Mouse (Mus musculus): Measurements from ENCODE around the gene Tfdp2. TPM values are rescaled to one million over a fixed set of nuclear protein-coding genes. Genes with fewer than 3 reads are reported as not detected.

Tfdp2 gene
- polyA plus RNA-seq, 1 experiment from 2014 or later = 100 TPM

- no peaks in the 10 kb centered on the region for H3K27me3 ChIP-seq
- ATAC-seq (ENCODE audit: insufficient read depth) = peak; percentile 57; the same call in 1 of the 2 replicates
- no peak overlapping the region for H3K9ac ChIP-seq
- H3K4me2 ChIP-seq = no peak overlapping the region; the same call in 1 of the 2 replicates
- no peak overlapping the region for H3K27ac ChIP-seq (replicated peaks)
- no peaks in the 10 kb centered on the region for H3K9me3 ChIP-seq (replicated peaks)
- H3K4me1 ChIP-seq (replicated peaks) = peaks cover 9% of the 10 kb centered on the region; the same call in 1 of the 2 replicates
- H3K36me3 ChIP-seq (replicated peaks) = no peaks in the 10 kb centered on the region
- H3K4me3 ChIP-seq (replicated peaks) = no peak overlapping the region
These were observed 32.2 kb downstream of the Tfdp2 start for GRCm38 (mm10) chr9:96228285-96228684.

- H3K27ac ChIP-seq (replicated peaks) = no peak overlapping the region
- WGBS (ENCODE audit: insufficient replicate concordance) = 74% methylated on average over 2 of the region's 2 CpGs
- H3K9ac ChIP-seq = no peak overlapping the region
- no peak overlapping the region for H3K4me3 ChIP-seq (replicated peaks)
- no peak overlapping the region for H3K4me2 ChIP-seq
- no peaks in the 10 kb centered on the region for H3K9me3 ChIP-seq (replicated peaks)
- no peaks in the 10 kb centered on the region for H3K27me3 ChIP-seq
- ATAC-seq (ENCODE audit: insufficient read depth) = no peak
- peaks cover 9% of the 10 kb centered on the region; the same call in 1 of the 2 replicates for H3K4me1 ChIP-seq (replicated peaks)
- no peaks in the 10 kb centered on the region for H3K36me3 ChIP-seq (replicated peaks)
These were observed 34.2 kb downstream of the Tfdp2 start for GRCm38 (mm10) chr9:96230271-96230670.

GRCm38 (mm10) chr9:96235477-96235876 is 39.4 kb downstream of the Tfdp2 start:
- Histone ChIP-seq H3K36me3 (replicated peaks) (no peaks in the 10 kb centered on the region), H3K4me2 (no peak overlapping the region), H3K27ac (replicated peaks) (no peak overlapping the region), H3K9ac (no peak overlapping the region), H3K4me3 (replicated peaks) (no peak overlapping the region), H3K27me3 (no peaks in the 10 kb centered on the region), H3K9me3 (replicated peaks) (no peaks in the 10 kb centered on the region), H3K4me1 (replicated peaks) (peaks cover 20% of the 10 kb centered on the region)
- ATAC-seq (ENCODE audit: insufficient read depth) = no peak
- WGBS (ENCODE audit: insufficient replicate concordance) = 64% methylated on average over 2 of the region's 2 CpGs

GRCm38 (mm10) chr9:96237391-96237790 is 41.3 kb downstream of the Tfdp2 start:
- H3K9me3 ChIP-seq (replicated peaks) = no peaks in the 10 kb centered on the region
- whole genome bisulfite sequencing (ENCODE audit: insufficient replicate concordance) = 72% methylated on average over 1 of the region's 1 CpGs
- H3K4me1 ChIP-seq (replicated peaks) = peaks cover 39% of the 10 kb centered on the region
- H3K4me3 ChIP-seq (replicated peaks) = no peak overlapping the region
- H3K27me3 ChIP-seq = no peaks in the 10 kb centered on the region
- H3K9ac ChIP-seq = no peak overlapping the region
- no peak for ATAC-seq (ENCODE audit: insufficient read depth)
- H3K27ac ChIP-seq (replicated peaks) = no peak overlapping the region; the same call in 1 of the 2 replicates
- H3K4me2 ChIP-seq = no peak overlapping the region
- no peaks in the 10 kb centered on the region for H3K36me3 ChIP-seq (replicated peaks)

GRCm38 (mm10) chr9:96238286-96238685 is 42.2 kb downstream of the Tfdp2 start:
- H3K27me3 ChIP-seq = no peaks in the 10 kb centered on the region
- H3K4me3 ChIP-seq (replicated peaks) = no peak overlapping the region
- no peaks in the 10 kb centered on the region for H3K36me3 ChIP-seq (replicated peaks)
- WGBS (ENCODE audit: insufficient replicate concordance) = 90% methylated on average over 1 of the region's 1 CpGs
- H3K9me3 ChIP-seq (replicated peaks) = no peaks in the 10 kb centered on the region
- H3K9ac ChIP-seq = no peak overlapping the region
- H3K4me2 ChIP-seq = no peak overlapping the region
- no peak overlapping the region for H3K27ac ChIP-seq (replicated peaks)
- ATAC-seq (ENCODE audit: insufficient read depth) = no peak
- peaks cover 48% of the 10 kb centered on the region for H3K4me1 ChIP-seq (replicated peaks)

DNA sequence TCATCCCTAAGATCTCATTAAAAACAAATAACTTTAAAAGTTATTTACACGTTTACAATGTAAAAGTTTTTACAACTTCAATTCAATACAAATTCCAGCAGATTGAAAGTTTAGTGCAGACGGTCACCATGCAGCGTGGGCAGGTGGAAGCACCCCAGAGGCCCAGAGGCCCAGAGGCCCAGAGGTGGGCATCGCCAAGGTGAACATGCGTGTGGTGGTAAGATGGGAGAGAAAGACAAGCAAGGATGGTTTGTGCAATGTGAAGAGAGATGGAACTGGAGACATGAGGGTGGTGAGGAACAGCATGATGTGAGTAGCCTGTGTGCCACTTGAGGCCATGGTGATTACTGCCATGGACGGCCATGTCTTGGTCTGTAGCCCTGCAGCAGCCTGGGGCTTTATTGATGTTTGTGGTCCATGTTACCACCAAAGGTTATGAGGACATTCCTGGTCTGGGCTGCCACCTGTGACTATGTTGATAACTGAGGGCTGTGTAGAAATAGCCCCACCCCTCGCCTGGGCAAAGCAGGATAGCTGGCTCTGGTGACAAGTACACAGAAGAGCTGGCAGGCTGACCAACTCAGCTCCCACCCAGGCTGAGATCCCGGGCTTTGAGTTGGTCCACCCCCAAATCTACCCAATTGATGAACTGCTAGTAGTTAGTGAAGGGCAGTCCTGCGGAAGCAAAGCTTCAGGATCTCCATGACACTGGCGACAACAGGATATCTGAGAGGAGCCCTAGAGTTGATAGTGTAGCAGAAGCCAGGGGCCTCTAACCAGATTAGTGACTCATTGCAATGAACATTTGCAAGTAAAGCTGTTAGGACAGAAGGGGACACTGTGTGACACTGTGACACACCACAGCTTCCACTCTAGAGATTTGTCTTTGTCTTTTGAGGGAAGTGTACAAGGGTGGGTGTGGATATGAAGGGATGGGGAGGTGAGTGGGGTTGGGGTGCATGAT is 45.3 kb downstream of the Tfdp2 start:
- peaks cover 67% of the 10 kb centered on the region for H3K4me1 ChIP-seq (replicated peaks)
- peak; percentile 99 for ATAC-seq (ENCODE audit: insufficient read depth)
- peak overlapping the region; percentile 97 for H3K27ac ChIP-seq (replicated peaks)
- peak overlapping the region; percentile 35 for H3K9ac ChIP-seq
- peak overlapping the region; percentile 61 for H3K4me2 ChIP-seq
- H3K36me3 ChIP-seq (replicated peaks) = no peaks in the 10 kb centered on the region
- 46% methylated on average over 10 of the region's 10 CpGs for WGBS (ENCODE audit: insufficient replicate concordance)
- H3K4me3 ChIP-seq (replicated peaks) = 0 out of 2 replicates have a peak overlapping the region, but pooled peaks have one; percentile 5
- no peaks in the 10 kb centered on the region for H3K27me3 ChIP-seq
- no peaks in the 10 kb centered on the region for H3K9me3 ChIP-seq (replicated peaks)

DNA sequence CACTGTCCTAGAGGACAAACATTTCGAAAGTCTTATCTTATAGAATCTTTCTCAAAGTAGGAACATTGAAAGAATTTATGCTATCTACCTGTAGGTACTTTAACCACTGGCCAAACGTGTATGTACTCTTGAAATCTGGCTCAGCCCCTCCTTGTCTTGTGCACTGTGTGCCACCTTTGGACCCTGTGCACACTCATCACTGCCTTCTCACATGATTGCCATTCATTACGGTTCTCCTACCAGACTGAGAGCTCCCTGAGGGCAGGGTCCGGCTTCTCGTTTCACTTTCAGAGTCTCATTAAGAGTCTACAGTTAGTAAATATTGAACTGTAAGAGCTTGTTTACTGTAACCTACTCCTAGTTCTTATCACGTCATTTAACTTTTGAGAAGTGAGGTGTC is 47.8 kb downstream of the Tfdp2 start:
- Histone ChIP-seq H3K27me3 (no peaks in the 10 kb centered on the region), H3K4me1 (replicated peaks) (peaks cover 63% of the 10 kb centered on the region), H3K9me3 (replicated peaks) (no peaks in the 10 kb centered on the region), H3K9ac (no peak overlapping the region), H3K4me2 (no peak overlapping the region), H3K4me3 (replicated peaks) (no peak overlapping the region), H3K36me3 (replicated peaks) (no peaks in the 10 kb centered on the region), H3K27ac (replicated peaks) (0 out of 2 replicates have a peak overlapping the region, but pooled peaks have one; percentile 33)
- WGBS (ENCODE audit: insufficient replicate concordance) = 76% methylated on average over 6 of the region's 6 CpGs
- no peak for ATAC-seq (ENCODE audit: insufficient read depth)

DNA sequence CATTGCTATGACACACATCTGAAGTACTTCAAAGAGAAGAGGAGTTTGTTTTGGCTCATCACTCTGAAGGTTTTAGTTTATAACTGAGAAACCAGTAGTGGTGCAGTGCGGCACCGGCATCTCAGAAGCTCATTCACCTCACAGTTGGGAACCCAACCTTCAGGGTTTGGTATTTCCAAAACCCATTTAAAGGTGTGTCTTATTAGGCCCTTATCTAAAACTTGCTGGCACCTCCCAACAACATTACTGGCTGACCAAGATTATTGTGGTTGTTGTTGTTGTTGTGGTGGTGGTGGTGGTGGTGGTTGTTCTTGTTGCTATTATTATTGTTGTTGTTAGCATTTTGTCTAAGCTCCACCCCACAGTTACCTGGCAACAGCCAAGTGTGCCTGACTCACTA is 58.7 kb downstream of the Tfdp2 start:
- no peak overlapping the region for H3K9ac ChIP-seq
- H3K27me3 ChIP-seq = no peaks in the 10 kb centered on the region
- no peaks in the 10 kb centered on the region for H3K36me3 ChIP-seq (replicated peaks)
- WGBS (ENCODE audit: insufficient replicate concordance) = 77% methylated on average over 2 of the region's 2 CpGs
- ATAC-seq (ENCODE audit: insufficient read depth) = peak; percentile 49
- H3K9me3 ChIP-seq (replicated peaks) = no peaks in the 10 kb centered on the region
- peak overlapping the region; percentile 86 for H3K27ac ChIP-seq (replicated peaks)
- no peak overlapping the region for H3K4me3 ChIP-seq (replicated peaks)
- peaks cover 44% of the 10 kb centered on the region for H3K4me1 ChIP-seq (replicated peaks)
- peak overlapping the region; percentile 47 for H3K4me2 ChIP-seq

DNA sequence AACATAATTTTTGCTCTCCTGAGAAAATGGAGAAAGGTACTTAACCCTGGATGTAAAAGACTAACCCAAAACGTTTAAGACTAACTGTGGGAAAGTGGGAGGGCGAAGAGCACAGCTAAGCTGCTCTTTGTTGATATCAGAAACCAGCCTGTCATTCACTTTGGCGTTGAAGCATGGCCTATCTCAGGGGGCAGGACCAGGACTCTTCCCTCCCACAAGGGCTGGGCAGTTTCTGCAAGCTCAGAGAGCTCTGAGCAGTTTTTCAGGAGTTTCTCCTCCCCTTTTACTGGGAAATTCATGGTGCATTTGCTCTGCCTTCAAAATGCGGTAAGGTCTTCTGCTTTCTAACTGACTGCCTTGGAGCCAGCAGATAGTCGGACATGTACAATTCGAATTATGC is 62.4 kb downstream of the Tfdp2 start:
- ATAC-seq (ENCODE audit: insufficient read depth) = peak; percentile 95
- 11% methylated on average over 6 of the region's 6 CpGs for WGBS (ENCODE audit: insufficient replicate concordance)
- no peaks in the 10 kb centered on the region for H3K27me3 ChIP-seq
- peak overlapping the region; percentile 94 for H3K27ac ChIP-seq (replicated peaks)
- H3K9me3 ChIP-seq (replicated peaks) = no peaks in the 10 kb centered on the region
- peak overlapping the region; percentile 66; the same call in 1 of the 2 replicates for H3K9ac ChIP-seq
- H3K4me1 ChIP-seq (replicated peaks) = peaks cover 57% of the 10 kb centered on the region
- H3K4me2 ChIP-seq = peak overlapping the region; percentile 16; the same call in 1 of the 2 replicates
- H3K36me3 ChIP-seq (replicated peaks) = peaks cover 11% of the 10 kb centered on the region
- H3K4me3 ChIP-seq (replicated peaks) = peak overlapping the region; percentile 67

- peak overlapping the region; percentile 67 for H3K4me3 ChIP-seq (replicated peaks)
- H3K36me3 ChIP-seq (replicated peaks) = peaks cover 11% of the 10 kb centered on the region
- peak overlapping the region; percentile 40 for H3K4me2 ChIP-seq
- H3K27ac ChIP-seq (replicated peaks) = peak overlapping the region; percentile 94
- peaks cover 54% of the 10 kb centered on the region for H3K4me1 ChIP-seq (replicated peaks)
- ATAC-seq (ENCODE audit: insufficient read depth) = 0 out of 2 replicates have a peak, but pooled peaks have one; percentile 14
- H3K9me3 ChIP-seq (replicated peaks) = no peaks in the 10 kb centered on the region
- no peaks in the 10 kb centered on the region for H3K27me3 ChIP-seq
- WGBS (ENCODE audit: insufficient replicate concordance) = 2% methylated on average over 5 of the region's 5 CpGs
- peak overlapping the region; percentile 66 for H3K9ac ChIP-seq
These were observed 63.0 kb downstream of the Tfdp2 start for GRCm38 (mm10) chr9:96259017-96259512.

DNA sequence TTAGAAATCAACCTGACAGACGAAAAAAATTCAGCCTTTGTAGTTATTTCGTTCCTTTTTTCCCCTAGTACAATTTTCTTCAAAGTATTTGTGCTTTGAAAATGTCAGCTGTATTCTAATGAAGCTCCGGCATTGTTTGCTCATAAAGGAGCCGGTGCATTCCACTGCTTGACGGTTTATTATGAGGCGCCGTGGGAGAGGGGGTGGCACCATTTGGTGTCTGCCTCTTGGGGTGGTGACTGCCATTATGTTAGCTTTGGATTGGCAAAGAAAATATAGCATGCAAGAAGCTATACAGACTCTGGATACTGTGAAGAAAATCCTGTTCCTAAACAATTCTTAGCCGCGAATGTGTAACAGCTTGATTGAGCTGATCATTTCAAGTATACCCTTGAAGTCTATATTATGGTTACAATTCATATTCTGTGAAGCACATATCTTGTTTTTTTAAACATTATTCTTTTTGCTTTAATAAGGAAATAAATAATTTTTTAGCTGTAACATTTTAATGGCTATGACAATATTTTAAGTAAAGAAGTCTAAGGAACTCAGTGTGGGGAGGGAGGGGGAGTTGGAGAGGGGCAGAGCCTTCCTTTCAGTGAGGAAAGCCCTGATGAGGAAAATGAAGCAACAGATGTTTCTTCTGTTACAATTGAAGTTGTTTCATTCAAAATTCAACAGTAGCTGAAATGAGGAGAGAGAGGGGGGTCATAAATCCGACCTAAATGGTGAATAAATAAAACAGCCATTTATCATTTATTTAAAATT is 63.9 kb downstream of the Tfdp2 start:
- 8% methylated on average over 10 of the region's 10 CpGs for WGBS (ENCODE audit: insufficient replicate concordance)
- Histone ChIP-seq H3K9me3 (replicated peaks) (no peaks in the 10 kb centered on the region), H3K4me1 (replicated peaks) (peaks cover 52% of the 10 kb centered on the region), H3K4me2 (peak overlapping the region; percentile 65), H3K9ac (peak overlapping the region; percentile 60), H3K36me3 (replicated peaks) (peaks cover 14% of the 10 kb centered on the region), H3K27me3 (no peaks in the 10 kb centered on the region), H3K27ac (replicated peaks) (peak overlapping the region; percentile 80), H3K4me3 (replicated peaks) (peak overlapping the region; percentile 67)
- peak; percentile 43 for ATAC-seq (ENCODE audit: insufficient read depth)
